Mouse (Mus musculus) left cerebral cortex, adult 2 months (tissue): ENCODE data around the gene Fchsd2. TPM values are rescaled to one million over a fixed set of nuclear protein-coding genes. Genes with fewer than 3 reads are reported as not detected.
"Not testable (repeated sequence)": the region's sequence is repeated elsewhere in the genome, so short reads cannot be mapped to it uniquely, and the experiment has no call there.

Experiments used
- DNase-seq, 2 experiments: peaks; one replicate each; pipeline ENCODE4 v3.0.0; 2021 to 2022; ENCODE audit warnings: low spot score in 2 of 2, mixed read lengths in 1 of 2; ENCODE audit errors: extremely low spot score in 1 of 2
- H3K27ac ChIP-seq: fragments of 200-600 bp; 2 replicates; pipeline ENCODE4 v1.8.1; 2022
- H3K4me3 ChIP-seq: fragments of 200-600 bp; 2 replicates; pipeline ENCODE4 v1.8.1; 2022
- CTCF ChIP-seq: fragments of 200-600 bp; IDR thresholded peaks from 2 replicates; pipeline ENCODE4 v1.8.1; 2022; ENCODE audit warnings: antibody characterized with exemption, mild to moderate bottlenecking, moderate library complexity
- intact Hi-C: fragments of 180-260 bp; cut with DNase I; formaldehyde crosslinking; loops from one replicate; pipeline ENCODE4 v1.15.1; 2025
- total RNA-seq, 2 experiments: library from RNA; stranded (reverse); gene quantifications; 2 replicates each; pipeline ENCODE4 v1.2.3; 2021

Fchsd2 gene
- total RNA-seq, 2 experiments from 2014 or later = 40.5 to 41.6 TPM

- Histone ChIP-seq H3K27ac (no peak overlapping the region), H3K4me3 (no peak overlapping the region)
- intact Hi-C loops = no loop called here
- DNase-seq = no peak
- TF ChIP-seq CTCF = no peak
These were observed 31.1 kb downstream of the Fchsd2 start for GRCm38 (mm10) chr7:101123579-101124347.

- H3K4me3 ChIP-seq = no peak overlapping the region
- TF ChIP-seq CTCF = no peak
- intact Hi-C loops = no loop called here
- no peak for DNase-seq
- H3K27ac ChIP-seq = no peak overlapping the region
These were observed 35.1 kb downstream of the Fchsd2 start for GRCm38 (mm10) chr7:101127737-101128136.

- TF ChIP-seq CTCF = no peak
- intact Hi-C loops = no loop called here
- DNase-seq = no peak
- Histone ChIP-seq H3K4me3 (no peak overlapping the region), H3K27ac (no peak overlapping the region)
These were observed 35.9 kb downstream of the Fchsd2 start for GRCm38 (mm10) chr7:101128536-101128935.

GRCm38 (mm10) chr7:101130646-101131045 is 38.0 kb downstream of the Fchsd2 start:
- Histone ChIP-seq H3K4me3 (no peak overlapping the region), H3K27ac (no peak overlapping the region)
- no peak for DNase-seq
- intact Hi-C loops = no loop called here
- no peak for TF ChIP-seq CTCF

- Histone ChIP-seq H3K4me3 (no peak overlapping the region), H3K27ac (no peak overlapping the region)
- intact Hi-C loops = no loop called here
- DNase-seq = no peak
- no peak for TF ChIP-seq CTCF
These were observed 38.6 kb downstream of the Fchsd2 start for GRCm38 (mm10) chr7:101131281-101131680.

GRCm38 (mm10) chr7:101133591-101133990 is 40.9 kb downstream of the Fchsd2 start:
- no peak overlapping the region for H3K4me3 ChIP-seq
- TF ChIP-seq CTCF = no peak
- intact Hi-C loops = no loop called here

GRCm38 (mm10) chr7:101134117-101134516 is 41.5 kb downstream of the Fchsd2 start:
- H3K27ac ChIP-seq = no peak overlapping the region
- TF ChIP-seq CTCF = no peak
- no peak for DNase-seq
- intact Hi-C loops = no loop called here
- no peak overlapping the region for H3K4me3 ChIP-seq

More at GRCm38 (mm10) chr7:101133591-101133990, 40.9 kb downstream of the Fchsd2 start:
- no peak overlapping the region for H3K27ac ChIP-seq
- no peak for DNase-seq

- no peak for DNase-seq
- intact Hi-C loops = no loop called here
- no peak for TF ChIP-seq CTCF
These were observed 46.2 kb downstream of the Fchsd2 start for GRCm38 (mm10) chr7:101138819-101139218.

GRCm38 (mm10) chr7:101142907-101143306 is 50.2 kb downstream of the Fchsd2 start:
- H3K4me3 ChIP-seq = no peak overlapping the region
- no peak overlapping the region for H3K27ac ChIP-seq
- no peak for DNase-seq
- no peak for TF ChIP-seq CTCF
- intact Hi-C loops = no loop called here

More at GRCm38 (mm10) chr7:101138819-101139218, 46.2 kb downstream of the Fchsd2 start:
- Histone ChIP-seq H3K27ac (no peak overlapping the region), H3K4me3 (no peak overlapping the region)

GRCm38 (mm10) chr7:101144222-101144621 is 51.6 kb downstream of the Fchsd2 start:
- no peak for DNase-seq
- no peak for TF ChIP-seq CTCF
- intact Hi-C loops = no loop called here
- H3K27ac ChIP-seq = no peak overlapping the region
- H3K4me3 ChIP-seq = no peak overlapping the region

GRCm38 (mm10) chr7:101149039-101149438 is 56.4 kb downstream of the Fchsd2 start:
- TF ChIP-seq CTCF = no peak
- Histone ChIP-seq H3K4me3 (no peak overlapping the region), H3K27ac (no peak overlapping the region)
- DNase-seq = no peak
- intact Hi-C loops = no loop called here

GRCm38 (mm10) chr7:101154883-101155282 is 62.2 kb downstream of the Fchsd2 start:
- DNase-seq, intact Hi-C loops, H3K27ac ChIP-seq, H3K4me3 ChIP-seq: not testable (repeated sequence)

- intact Hi-C loops = no loop called here
- no peak for DNase-seq
- TF ChIP-seq CTCF = no peak
- Histone ChIP-seq H3K27ac (no peak overlapping the region), H3K4me3 (no peak overlapping the region)
These were observed 62.6 kb downstream of the Fchsd2 start for GRCm38 (mm10) chr7:101155284-101155683.
